Mouse (Mus musculus): ENCODE measurements around the gene Kpna4. TPM values are rescaled to one million over a fixed set of nuclear protein-coding genes. Genes with fewer than 3 reads are reported as not detected.

Kpna4 gene
- 29.9 and 30.9 TPM in 2 replicates for polyA plus RNA-seq (2015; fragmentation: Nextera tagmentation; extraction: Ambion mirVana)

DNA sequence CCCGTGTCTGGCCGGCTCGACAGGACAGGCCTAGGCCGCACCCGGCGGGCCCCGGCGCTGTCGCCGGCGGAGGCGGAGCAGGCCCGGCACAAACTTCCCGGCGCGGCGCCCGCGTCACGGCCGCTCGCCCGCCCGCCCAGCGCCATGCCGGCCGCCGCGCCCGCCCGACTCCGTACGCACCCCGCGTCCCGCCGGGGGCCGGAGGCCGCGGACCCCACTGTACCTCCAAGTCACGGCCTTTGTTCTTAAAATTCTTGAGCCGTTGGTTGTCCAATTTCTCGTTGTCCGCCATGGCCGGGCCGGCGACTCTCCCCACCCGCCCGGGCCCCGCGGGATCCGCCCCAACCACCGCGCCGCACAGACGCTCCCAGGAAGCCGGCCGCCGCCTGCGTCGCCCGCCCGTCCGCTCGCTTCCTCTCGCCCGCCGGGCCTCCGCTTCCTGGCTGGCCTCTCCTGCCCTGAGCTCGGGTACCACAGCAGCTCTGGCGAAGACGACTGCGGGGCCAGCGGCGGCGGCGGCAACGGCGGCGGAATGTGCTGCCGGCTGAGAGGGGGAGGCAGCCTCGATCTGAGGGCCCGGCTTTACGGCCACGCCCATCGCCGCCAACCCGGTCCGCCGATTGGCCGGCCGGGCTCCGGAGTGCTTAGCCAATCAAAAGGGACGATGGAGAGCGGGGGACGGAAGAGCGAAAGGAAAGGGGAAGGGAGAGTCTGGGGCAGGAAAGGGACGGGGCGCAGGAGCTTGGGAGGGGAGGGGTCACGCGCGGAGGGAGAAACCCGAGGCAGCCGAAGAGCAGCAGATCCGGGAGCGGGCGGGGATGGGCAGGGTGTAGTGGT, at the start of gene Kpna4:
Gene Kpna4 (minus strand): TSS at position 605 of the 837 bp plus-strand sequence.
- peak; percentile 99 for ATAC-seq (ENCODE audit: low FRiP score, low read depth)
- H3K9me3 ChIP-seq: no peaks in the 10 kb centered on the region
- H3K27me3 ChIP-seq: peaks cover 4% of the 10 kb centered on the region; the same call in 1 of the 2 replicates
- H3K27ac ChIP-seq: peak within 1 kb of the TSS; percentile 95
- 0% methylated on average over 67 of the region's 107 CpGs for WGBS
- no peaks in the 10 kb centered on the region for H3K36me3 ChIP-seq
- H3K4me3 ChIP-seq: peak within 1 kb of the TSS; percentile 93
- H3K4me1 ChIP-seq: peaks cover 20% of the 10 kb centered on the region
- peak within 1 kb of the TSS; percentile 97 for H3K9ac ChIP-seq
- peak within 1 kb of the TSS; percentile 69 for H3K4me2 ChIP-seq (replicated peaks)

GRCm38 (mm10) chr3:69175229-69175628, 48.3 kb upstream of the Kpna4 start:
- no peak overlapping the region for H3K4me3 ChIP-seq
- H3K4me1 ChIP-seq: no peaks in the 10 kb centered on the region
- H3K27ac ChIP-seq: no peak overlapping the region
- no peaks in the 10 kb centered on the region for H3K27me3 ChIP-seq
- no peak for ATAC-seq (ENCODE audit: low FRiP score, low read depth)
- H3K36me3 ChIP-seq: no peaks in the 10 kb centered on the region
- 43% methylated on average over 1 of the region's 1 CpGs for WGBS
- H3K9ac ChIP-seq: no peak overlapping the region
- no peaks in the 10 kb centered on the region for H3K9me3 ChIP-seq
- H3K4me2 ChIP-seq (replicated peaks): no peak overlapping the region

- H3K4me2 ChIP-seq (replicated peaks): no peak overlapping the region
- H3K4me1 ChIP-seq: no peaks in the 10 kb centered on the region
- no peaks in the 10 kb centered on the region for H3K9me3 ChIP-seq
- H3K27me3 ChIP-seq: no peaks in the 10 kb centered on the region
- H3K27ac ChIP-seq: no peak overlapping the region
- WGBS: 74% methylated on average over 4 of the region's 4 CpGs
- H3K36me3 ChIP-seq: no peaks in the 10 kb centered on the region
- H3K4me3 ChIP-seq: no peak overlapping the region
- no peak overlapping the region for H3K9ac ChIP-seq
- ATAC-seq (ENCODE audit: low FRiP score, low read depth): no peak
These were observed 44.2 kb upstream of the Kpna4 start for GRCm38 (mm10) chr3:69171123-69171522.

DNA sequence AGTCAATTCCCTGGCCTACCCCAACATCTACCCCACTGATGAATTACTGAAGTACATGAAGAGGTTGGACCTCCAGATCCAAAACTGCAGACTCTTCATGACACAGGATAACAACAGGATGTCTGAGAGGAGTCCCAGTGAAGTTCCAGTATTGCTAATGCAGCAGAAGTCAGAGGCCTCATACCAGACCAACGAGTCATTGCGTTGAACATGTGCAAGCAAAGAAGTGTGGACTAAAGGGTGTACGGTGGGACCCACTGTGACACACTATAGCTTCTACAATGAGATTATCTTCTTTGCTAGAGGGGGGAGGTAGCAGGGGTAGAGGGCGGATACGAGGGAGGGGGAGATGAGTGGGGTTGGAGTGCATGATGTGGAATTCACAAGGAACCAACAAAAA, 42.9 kb upstream of the Kpna4 start:
- Histone ChIP-seq H3K4me2 (replicated peaks) (no peak overlapping the region), H3K4me3 (no peak overlapping the region), H3K9me3 (no peaks in the 10 kb centered on the region), H3K27me3 (no peaks in the 10 kb centered on the region), H3K9ac (no peak overlapping the region), H3K4me1 (no peaks in the 10 kb centered on the region), H3K27ac (no peak overlapping the region), H3K36me3 (no peaks in the 10 kb centered on the region)
- WGBS: 90% methylated on average over 5 of the region's 5 CpGs
- no peak for ATAC-seq (ENCODE audit: low FRiP score, low read depth)

DNA sequence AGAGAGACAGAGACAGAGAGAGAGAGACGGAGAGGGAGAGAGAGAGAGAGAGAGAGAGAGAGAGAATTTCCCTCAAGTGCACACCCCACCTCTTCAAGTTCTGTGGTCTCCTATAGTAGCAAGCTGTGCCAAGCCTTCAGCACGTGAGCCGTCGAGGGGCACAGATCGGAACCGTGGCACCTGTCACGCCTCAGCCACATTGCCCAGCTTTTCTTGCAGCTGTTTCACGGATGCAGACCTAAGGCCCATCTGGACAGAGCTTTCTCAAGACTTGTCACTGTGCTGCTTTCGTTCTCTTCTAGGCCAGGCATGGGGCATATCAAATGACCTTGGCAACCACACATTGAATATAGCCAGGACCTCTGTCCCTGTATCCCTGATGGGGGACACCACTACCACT, 41.8 kb upstream of the Kpna4 start:
- H3K4me2 ChIP-seq (replicated peaks): no peak overlapping the region
- ATAC-seq (ENCODE audit: low FRiP score, low read depth): no peak
- WGBS: 77% methylated on average over 9 of the region's 9 CpGs

GRCm38 (mm10) chr3:69163057-69163456, 36.1 kb upstream of the Kpna4 start:
- no peaks in the 10 kb centered on the region for H3K4me1 ChIP-seq
- no peaks in the 10 kb centered on the region for H3K9me3 ChIP-seq
- H3K27me3 ChIP-seq: no peaks in the 10 kb centered on the region
- WGBS: 70% methylated on average over 6 of the region's 6 CpGs
- ATAC-seq (ENCODE audit: low FRiP score, low read depth): no peak
- H3K4me2 ChIP-seq (replicated peaks): no peak overlapping the region
- no peaks in the 10 kb centered on the region for H3K36me3 ChIP-seq
- H3K9ac ChIP-seq: no peak overlapping the region
- no peak overlapping the region for H3K4me3 ChIP-seq
- no peak overlapping the region for H3K27ac ChIP-seq

More for the DNA sequence above, 41.8 kb upstream of the Kpna4 start:
- Histone ChIP-seq H3K4me1 (no peaks in the 10 kb centered on the region), H3K27ac (no peak overlapping the region), H3K36me3 (no peaks in the 10 kb centered on the region), H3K9me3 (no peaks in the 10 kb centered on the region), H3K27me3 (no peaks in the 10 kb centered on the region), H3K4me3 (no peak overlapping the region), H3K9ac (no peak overlapping the region)

DNA sequence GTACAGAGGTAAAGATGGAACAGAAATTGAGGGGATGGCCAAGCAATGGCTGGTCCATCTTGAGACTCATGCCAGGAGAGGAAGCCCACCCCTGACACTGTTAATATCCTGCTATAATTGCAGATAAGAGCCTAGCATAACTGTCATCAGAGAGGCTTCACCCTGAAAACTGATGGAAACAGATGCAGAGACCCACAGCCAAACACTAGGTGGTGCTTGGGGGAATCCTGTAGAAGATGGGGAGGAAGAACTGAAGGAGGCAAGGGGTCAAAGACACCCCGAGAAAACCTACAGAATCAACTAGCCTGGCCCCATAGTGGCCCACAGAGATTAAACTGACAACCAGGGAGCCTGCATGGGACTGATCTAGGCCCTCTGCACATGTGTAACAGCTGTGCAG, 33.5 kb upstream of the Kpna4 start:
- 80% methylated on average over 1 of the region's 1 CpGs for WGBS
- ATAC-seq (ENCODE audit: low FRiP score, low read depth): no peak
- H3K9ac ChIP-seq: no peak overlapping the region
- no peaks in the 10 kb centered on the region for H3K9me3 ChIP-seq
- H3K27me3 ChIP-seq: no peaks in the 10 kb centered on the region
- no peak overlapping the region for H3K4me3 ChIP-seq
- H3K27ac ChIP-seq: no peak overlapping the region
- no peak overlapping the region for H3K4me2 ChIP-seq (replicated peaks)
- peaks cover 7% of the 10 kb centered on the region for H3K4me1 ChIP-seq
- no peaks in the 10 kb centered on the region for H3K36me3 ChIP-seq

- no peak overlapping the region for H3K4me2 ChIP-seq (replicated peaks)
- no peak overlapping the region for H3K4me3 ChIP-seq
- H3K4me1 ChIP-seq: peaks cover 7% of the 10 kb centered on the region
- no peaks in the 10 kb centered on the region for H3K27me3 ChIP-seq
- no peak overlapping the region for H3K9ac ChIP-seq
- no peak for ATAC-seq (ENCODE audit: low FRiP score, low read depth)
- H3K27ac ChIP-seq: no peak overlapping the region
- H3K36me3 ChIP-seq: no peaks in the 10 kb centered on the region
- WGBS: 74% methylated on average over 2 of the region's 2 CpGs
- H3K9me3 ChIP-seq: no peaks in the 10 kb centered on the region
These were observed 32.6 kb upstream of the Kpna4 start for GRCm38 (mm10) chr3:69159501-69159900.

GRCm38 (mm10) chr3:69157886-69158285, 31.0 kb upstream of the Kpna4 start:
- H3K27ac ChIP-seq: no peak overlapping the region
- H3K4me3 ChIP-seq: no peak overlapping the region
- no peaks in the 10 kb centered on the region for H3K27me3 ChIP-seq
- peaks cover 7% of the 10 kb centered on the region for H3K4me1 ChIP-seq
- no peak overlapping the region for H3K4me2 ChIP-seq (replicated peaks)
- no peak overlapping the region for H3K9ac ChIP-seq
- no peak for ATAC-seq (ENCODE audit: low FRiP score, low read depth)
- H3K36me3 ChIP-seq: no peaks in the 10 kb centered on the region
- no peaks in the 10 kb centered on the region for H3K9me3 ChIP-seq
- WGBS: 81% methylated on average over 5 of the region's 5 CpGs

DNA sequence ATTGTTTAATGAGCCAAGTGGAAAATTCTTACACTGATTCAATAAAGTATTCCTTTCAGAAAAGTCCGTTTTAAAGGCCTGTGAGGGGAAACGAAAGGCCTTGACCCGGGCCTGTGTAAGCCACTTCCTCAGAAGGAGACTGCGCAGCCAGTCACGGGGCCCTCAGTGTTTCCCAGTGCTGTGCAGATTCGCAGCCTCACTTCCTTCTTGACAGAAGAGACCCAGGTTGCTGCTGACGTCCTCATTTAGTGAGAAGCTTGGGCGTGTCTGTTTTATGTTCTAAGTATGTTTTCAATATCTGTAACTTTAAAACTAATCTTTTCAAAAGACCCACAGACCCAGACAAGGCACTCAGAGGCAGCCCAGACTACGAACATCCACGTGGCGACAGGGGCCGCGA, 29.6 kb upstream of the Kpna4 start:
- peak; percentile 48; the same call in 1 of the 2 replicates for ATAC-seq (ENCODE audit: low FRiP score, low read depth)
- 62% methylated on average over 13 of the region's 13 CpGs for WGBS

DNA sequence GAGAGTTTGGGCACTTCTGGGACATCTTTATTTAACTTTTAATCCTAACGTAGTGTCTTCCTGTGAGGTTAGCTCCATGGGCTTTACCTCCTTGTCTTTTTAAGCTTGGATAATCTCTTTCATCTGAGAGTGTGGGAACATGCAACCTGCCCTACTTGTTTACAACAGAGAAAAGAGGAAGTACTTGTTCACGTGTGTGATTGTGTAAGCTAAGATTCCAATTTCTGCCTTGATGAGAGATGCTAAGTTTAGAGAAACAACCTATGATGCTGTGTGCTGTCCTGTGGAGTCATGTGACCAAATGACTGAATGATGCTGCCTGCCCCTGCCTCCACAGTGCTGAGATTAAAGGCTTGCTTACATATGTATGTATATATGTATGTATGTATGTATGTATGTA, 27.8 kb upstream of the Kpna4 start:
- H3K4me2 ChIP-seq (replicated peaks): no peak overlapping the region
- H3K9ac ChIP-seq: no peak overlapping the region
- H3K36me3 ChIP-seq: no peaks in the 10 kb centered on the region
- no peaks in the 10 kb centered on the region for H3K9me3 ChIP-seq
- 72% methylated on average over 2 of the region's 2 CpGs for WGBS
- ATAC-seq (ENCODE audit: low FRiP score, low read depth): no peak
- no peak overlapping the region for H3K27ac ChIP-seq
- peaks cover 7% of the 10 kb centered on the region for H3K4me1 ChIP-seq
- no peak overlapping the region for H3K4me3 ChIP-seq
- H3K27me3 ChIP-seq: no peaks in the 10 kb centered on the region

More for the DNA sequence above, 29.6 kb upstream of the Kpna4 start:
- H3K4me1 ChIP-seq: peaks cover 7% of the 10 kb centered on the region
- H3K4me2 ChIP-seq (replicated peaks): no peak overlapping the region
- H3K9ac ChIP-seq: no peak overlapping the region
- H3K27ac ChIP-seq: no peak overlapping the region
- H3K9me3 ChIP-seq: no peaks in the 10 kb centered on the region
- no peak overlapping the region for H3K4me3 ChIP-seq
- no peaks in the 10 kb centered on the region for H3K36me3 ChIP-seq
- no peaks in the 10 kb centered on the region for H3K27me3 ChIP-seq

DNA sequence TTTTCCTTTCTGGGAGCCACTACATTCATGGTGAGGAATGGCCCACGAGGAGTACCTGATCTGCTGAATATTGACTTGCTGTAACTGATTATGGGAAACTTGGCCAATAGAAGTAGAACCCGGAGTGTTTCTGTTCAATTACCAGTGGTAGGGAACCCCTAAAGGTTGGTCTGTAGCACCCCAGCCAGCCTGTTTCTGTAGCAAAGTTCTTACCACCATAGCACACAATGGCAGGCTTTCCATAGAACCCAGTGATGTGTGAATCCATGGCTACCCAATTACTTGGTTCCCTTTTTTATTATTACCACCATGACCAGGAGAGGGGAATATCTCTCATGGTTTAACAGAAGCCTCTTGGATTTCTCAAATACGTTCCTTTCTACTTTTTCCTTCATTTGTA, 24.0 kb upstream of the Kpna4 start:
- Histone ChIP-seq H3K9ac (no peak overlapping the region), H3K4me3 (no peak overlapping the region), H3K4me1 (no peaks in the 10 kb centered on the region), H3K4me2 (replicated peaks) (no peak overlapping the region), H3K27ac (no peak overlapping the region), H3K9me3 (no peaks in the 10 kb centered on the region), H3K27me3 (no peaks in the 10 kb centered on the region), H3K36me3 (no peaks in the 10 kb centered on the region)
- 83% methylated on average over 3 of the region's 3 CpGs for WGBS
- ATAC-seq (ENCODE audit: low FRiP score, low read depth): no peak

Data from limb, embryonic 13.5 days (tissue).